Mouse (Mus musculus): ENCODE measurements around the gene Tff3. TPM values are rescaled to one million over a fixed set of nuclear protein-coding genes. Genes with fewer than 3 reads are reported as not detected.
A peak's percentile ranks its signal among the peaks of the same experiment; 100 is the strongest.

The Tff3 gene
- total RNA-seq, 2 experiments from 2014 or later = not detected

DNA sequence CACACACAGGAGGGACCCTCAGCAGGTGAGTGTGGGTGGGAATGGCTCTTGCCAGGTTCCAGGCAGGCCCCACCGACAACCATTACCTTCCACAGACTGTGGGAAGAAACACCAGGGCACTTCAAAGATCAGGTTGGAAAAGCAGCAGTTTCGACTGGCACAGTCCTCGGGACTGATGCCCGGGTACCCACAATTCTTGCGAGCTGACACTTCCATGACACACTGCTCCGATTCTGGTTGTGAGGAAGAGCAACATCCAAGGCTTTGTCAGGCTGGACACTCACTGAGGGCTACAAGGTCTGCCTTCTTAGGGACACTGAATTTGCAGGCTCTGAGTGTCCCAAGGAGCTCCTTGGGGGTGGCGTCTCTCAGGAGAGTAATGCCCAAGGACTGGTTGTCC, 12.7 kb upstream of the Tff3 start:
- no peak overlapping the region for H3K4me3 ChIP-seq
- no peak for DNase-seq (ENCODE audit: low spot score in 2 of 2)
- no peak for TF ChIP-seq CTCF (conservative IDR thresholded peaks at IDR 0.05)
- no peak overlapping the region for H3K27ac ChIP-seq

DNA sequence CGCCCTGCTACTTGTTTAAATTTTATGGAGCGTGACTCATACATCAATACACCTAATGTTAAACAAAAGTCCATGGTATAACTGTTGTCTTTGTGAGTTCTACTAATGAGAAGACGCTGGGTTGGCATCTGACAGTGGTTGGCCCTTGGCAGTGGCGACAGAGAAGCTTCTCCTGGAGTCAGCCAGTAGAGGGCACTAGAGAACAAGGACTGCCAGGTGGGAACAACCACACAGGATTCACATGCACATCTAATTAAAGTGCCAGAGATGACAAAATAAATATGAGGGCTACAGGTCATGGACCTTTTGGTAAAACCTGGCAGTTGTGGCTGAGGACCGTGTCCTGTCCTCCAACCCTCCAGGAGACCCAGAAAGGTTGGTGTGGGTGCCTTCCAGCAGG, 9.0 kb upstream of the Tff3 start:
- H3K4me3 ChIP-seq = no peak overlapping the region
- no peak overlapping the region for H3K27ac ChIP-seq
- TF ChIP-seq CTCF (conservative IDR thresholded peaks at IDR 0.05) = peak; percentile 93
- peak; percentile 68 to 81 for DNase-seq (ENCODE audit: low spot score in 2 of 2)

- Histone ChIP-seq H3K4me3 (no peak overlapping the region), H3K27ac (no peak overlapping the region)
- no peak for TF ChIP-seq CTCF (conservative IDR thresholded peaks at IDR 0.05)
- no peak for DNase-seq (ENCODE audit: low spot score in 2 of 2)
Measured at GRCm38 (mm10) chr17:31136821-31137220, 7.4 kb upstream of the Tff3 start.

GRCm38 (mm10) chr17:31136291-31136690, 6.8 kb upstream of the Tff3 start:
- TF ChIP-seq CTCF (conservative IDR thresholded peaks at IDR 0.05) = no peak
- H3K4me3 ChIP-seq = no peak overlapping the region
- DNase-seq (ENCODE audit: low spot score in 2 of 2) = no peak
- H3K27ac ChIP-seq = no peak overlapping the region

- no peak overlapping the region for H3K4me3 ChIP-seq
- DNase-seq (ENCODE audit: low spot score in 2 of 2) = no peak
- H3K27ac ChIP-seq = no peak overlapping the region
- no peak for TF ChIP-seq CTCF (conservative IDR thresholded peaks at IDR 0.05)
Measured at GRCm38 (mm10) chr17:31134913-31135312, 5.5 kb upstream of the Tff3 start.

DNA sequence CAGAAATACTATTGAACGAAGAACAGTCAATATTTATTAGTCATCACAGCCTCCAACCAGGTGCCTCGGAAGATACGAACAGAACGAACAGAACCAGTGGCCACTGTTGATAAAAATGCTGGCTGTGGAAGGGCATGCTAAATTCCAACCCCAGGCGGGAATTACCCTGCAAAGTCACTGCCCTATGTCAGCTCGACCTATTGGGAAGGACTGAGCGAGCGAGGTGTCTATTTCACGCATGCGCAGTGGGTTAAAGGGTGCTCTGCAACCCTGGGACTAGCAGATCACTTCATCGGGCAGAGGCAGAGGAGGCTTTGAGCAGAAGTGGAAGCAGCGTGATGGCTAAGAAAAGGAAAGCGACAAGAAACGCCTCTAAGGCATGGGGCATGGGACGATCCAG, 4.3 kb upstream of the Tff3 start:
- no peak for TF ChIP-seq CTCF (conservative IDR thresholded peaks at IDR 0.05)
- no peak overlapping the region for H3K27ac ChIP-seq
- DNase-seq (ENCODE audit: low spot score in 2 of 2) = no peak

DNA sequence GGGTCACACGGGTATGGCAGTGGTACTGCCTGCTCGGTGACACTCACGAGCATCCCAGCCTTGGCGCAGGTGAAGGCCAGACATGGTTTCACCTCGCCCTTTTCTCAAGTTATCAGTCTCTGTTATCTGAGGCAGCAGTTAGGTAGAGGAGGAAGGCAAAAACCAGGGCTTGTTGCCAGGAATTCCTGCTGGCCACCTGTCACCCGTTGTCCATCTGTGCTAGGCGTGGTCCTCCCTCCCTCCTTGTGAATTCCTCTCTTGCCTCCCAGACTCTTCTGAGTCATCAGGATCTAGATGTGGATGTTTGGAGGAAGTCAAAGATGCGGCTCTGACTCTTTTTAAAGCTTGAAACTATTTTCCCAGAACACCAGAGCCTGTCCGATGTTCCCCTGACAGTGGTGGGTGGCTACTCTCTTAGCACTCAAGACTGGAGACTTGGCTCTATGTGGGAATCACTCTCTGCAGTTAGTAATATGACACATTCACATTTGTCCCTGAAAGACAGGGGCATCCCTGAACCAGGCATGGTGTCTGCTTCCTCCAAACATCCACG, 1.9 kb upstream of the Tff3 start:
- no peak for DNase-seq (ENCODE audit: low spot score in 2 of 2)
- no peak for TF ChIP-seq CTCF (conservative IDR thresholded peaks at IDR 0.05)
- H3K4me3 ChIP-seq = no peak overlapping the region
- no peak overlapping the region for H3K27ac ChIP-seq

More for the DNA sequence above, 4.3 kb upstream of the Tff3 start:
- H3K4me3 ChIP-seq = no peak overlapping the region

DNA sequence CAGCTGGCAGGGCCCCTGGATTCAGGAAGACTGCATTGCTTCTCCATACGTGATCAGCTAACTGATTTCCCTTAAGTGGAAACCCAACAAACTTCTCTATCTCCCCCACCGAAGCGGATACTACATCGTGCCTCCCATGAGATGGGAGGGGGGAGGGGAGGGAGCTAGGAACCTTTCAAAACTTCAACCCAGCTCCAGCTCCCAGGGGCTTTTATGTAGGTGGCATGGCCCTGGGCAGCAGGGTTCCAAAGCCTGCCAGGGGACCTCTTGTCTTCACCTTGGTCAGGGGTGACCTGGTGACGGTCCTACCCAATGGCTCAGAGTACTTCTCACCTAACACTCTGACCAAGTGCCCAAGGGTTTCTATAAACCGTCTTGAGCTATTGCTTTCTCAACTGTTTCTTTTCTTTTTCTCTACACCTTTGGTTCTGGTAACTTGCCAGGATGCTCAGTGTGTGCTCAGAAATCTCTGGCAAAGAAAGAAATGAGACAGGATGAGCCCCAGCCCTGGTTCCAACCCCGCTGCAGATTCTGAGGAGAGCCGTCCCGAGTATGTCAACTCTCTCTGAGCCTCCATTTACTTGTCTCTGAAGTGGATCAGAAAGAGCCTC, 633 bp downstream of the Tff3 start:
- H3K4me3 ChIP-seq = no peak overlapping the region
- no peak for TF ChIP-seq CTCF (conservative IDR thresholded peaks at IDR 0.05)
- no peak overlapping the region for H3K27ac ChIP-seq
- no peak for DNase-seq (ENCODE audit: low spot score in 2 of 2)

DNA sequence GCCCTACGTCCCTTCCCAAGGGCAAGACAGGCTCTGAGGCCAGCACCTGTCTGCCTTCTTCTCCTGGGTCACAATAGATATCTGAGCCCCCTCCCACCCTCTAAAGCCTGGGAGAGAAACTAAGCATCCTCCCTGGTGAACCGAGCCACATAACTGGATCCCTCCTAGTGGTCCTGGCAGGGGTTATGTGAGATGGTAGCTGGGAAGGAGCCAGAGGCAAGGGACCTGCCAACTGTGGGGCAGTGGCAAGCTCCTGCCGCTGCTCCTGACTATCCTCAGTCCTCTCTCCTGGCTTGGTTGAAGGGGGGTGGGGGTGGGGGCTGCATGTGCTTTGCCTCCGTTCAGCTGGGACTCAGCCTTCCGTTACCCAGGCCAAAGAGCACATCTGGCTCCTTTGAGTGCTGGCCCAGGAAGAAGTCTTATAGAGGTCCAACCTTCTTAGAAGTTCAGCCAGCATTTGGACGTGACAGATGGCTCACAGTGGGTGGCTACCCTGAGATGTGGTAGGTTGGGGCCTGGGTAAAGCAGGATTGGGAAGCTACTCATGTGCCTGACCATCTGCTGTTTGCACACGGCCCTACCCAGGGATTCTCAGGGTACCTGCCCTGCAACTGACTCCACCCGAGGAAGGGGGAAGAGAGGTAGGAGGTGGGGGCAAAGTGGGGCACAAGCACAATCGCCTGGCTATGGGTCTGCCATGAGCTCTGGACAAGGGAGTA, 3.7 kb downstream of the Tff3 start:
- no peak for TF ChIP-seq CTCF (conservative IDR thresholded peaks at IDR 0.05)
- no peak overlapping the region for H3K4me3 ChIP-seq
- DNase-seq (ENCODE audit: low spot score in 2 of 2) = peak in 1 of 2 experiments; percentile 28
- no peak overlapping the region for H3K27ac ChIP-seq

GRCm38 (mm10) chr17:31121975-31122374, 7.5 kb downstream of the Tff3 start:
- Histone ChIP-seq H3K4me3 (no peak overlapping the region), H3K27ac (no peak overlapping the region)
- TF ChIP-seq CTCF (conservative IDR thresholded peaks at IDR 0.05) = peak; percentile 91
- DNase-seq (ENCODE audit: low spot score in 2 of 2) = peak in 1 of 2 experiments; percentile 69

DNA sequence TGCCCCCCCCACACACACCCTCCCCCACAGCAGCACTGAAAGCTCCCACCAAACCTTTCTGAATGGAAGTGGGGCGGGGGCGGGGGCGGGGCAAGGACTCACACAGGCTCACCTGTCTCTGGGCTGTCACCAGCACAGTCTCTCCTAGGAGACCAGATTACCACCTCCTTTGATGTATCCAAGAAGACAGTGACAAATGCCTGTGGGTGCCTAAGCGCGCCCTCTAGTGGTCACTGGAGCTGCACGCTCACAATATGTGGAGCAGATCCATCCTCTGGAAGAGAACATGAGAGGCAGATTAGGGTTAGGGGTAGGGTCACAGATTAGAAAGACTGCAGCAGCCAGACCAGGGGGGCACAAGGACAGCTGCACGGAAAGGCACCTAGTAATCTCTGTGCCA, 10.0 kb downstream of the Tff3 start:
- peak; percentile 77 to 85 for DNase-seq (ENCODE audit: low spot score in 2 of 2)
- H3K27ac ChIP-seq = no peak overlapping the region
- TF ChIP-seq CTCF (conservative IDR thresholded peaks at IDR 0.05) = peak; percentile 91
- H3K4me3 ChIP-seq = no peak overlapping the region

DNA sequence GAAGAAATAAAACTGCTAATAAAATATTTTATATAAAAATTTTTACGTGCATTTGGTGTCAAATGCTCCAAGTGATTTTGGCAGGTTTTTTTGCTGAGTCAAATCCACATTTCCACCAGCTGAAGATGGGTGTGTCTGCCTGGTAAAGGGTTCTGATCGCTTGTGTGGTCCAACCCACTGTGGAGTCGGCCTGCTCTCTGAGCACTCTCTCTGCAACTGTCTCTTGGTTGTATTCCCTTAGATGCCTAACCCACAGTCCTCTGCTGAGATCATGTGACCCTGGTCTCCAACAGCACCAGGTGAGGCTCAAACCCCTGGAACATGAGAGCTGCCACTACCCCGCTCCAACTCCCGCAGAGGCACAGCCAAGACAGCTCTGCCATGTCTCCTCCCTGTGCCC, 11.5 kb downstream of the Tff3 start:
- H3K4me3 ChIP-seq = no peak overlapping the region

DNA sequence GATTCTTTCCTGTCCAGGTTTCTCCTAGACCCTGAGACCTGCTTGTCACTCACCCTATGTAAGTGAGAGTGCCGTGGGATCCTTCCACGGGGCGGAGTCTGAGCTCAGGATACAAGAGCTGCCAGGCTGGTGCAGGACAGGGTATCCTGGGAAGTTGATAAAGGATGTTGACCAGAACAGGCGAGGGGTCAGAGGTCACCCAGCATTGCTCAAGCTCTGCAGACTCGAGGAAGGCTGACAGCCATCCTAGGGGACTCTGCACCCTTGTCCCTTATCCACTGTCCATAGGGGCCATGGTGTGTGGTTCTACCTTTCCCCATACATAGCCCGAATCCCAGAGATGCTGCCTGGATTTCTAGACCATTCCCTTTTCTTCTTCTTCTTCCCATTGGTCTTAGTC, 13.4 kb downstream of the Tff3 start:
- no peak overlapping the region for H3K27ac ChIP-seq
- no peak for TF ChIP-seq CTCF (conservative IDR thresholded peaks at IDR 0.05)
- DNase-seq (ENCODE audit: low spot score in 2 of 2) = no peak
- no peak overlapping the region for H3K4me3 ChIP-seq

More for the DNA sequence above, 11.5 kb downstream of the Tff3 start:
- no peak for DNase-seq (ENCODE audit: low spot score in 2 of 2)
- TF ChIP-seq CTCF (conservative IDR thresholded peaks at IDR 0.05) = no peak
- H3K27ac ChIP-seq = no peak overlapping the region
